Mouse (Mus musculus): Measurements from ENCODE around the gene Ifitm2. TPM values are rescaled to one million over a fixed set of nuclear protein-coding genes. Genes with fewer than 3 reads are reported as not detected.
A peak's percentile ranks its signal among the peaks of the same experiment; 100 is the strongest.

The Ifitm2 gene
- polyA plus RNA-seq, 1 experiment from 2014 or later, result 147 TPM

GRCm38 (mm10) chr7:140962733-140963132, 6.9 kb upstream of the Ifitm2 start:
- Histone ChIP-seq H3K9me3 (replicated peaks) (no peaks in the 10 kb centered on the region), H3K4me3 (no peak overlapping the region), H3K36me3 (ENCODE audit: poor library complexity, severe bottlenecking) (no peaks in the 10 kb centered on the region), H3K9ac (no peak overlapping the region), H3K4me1 (peaks cover 18% of the 10 kb centered on the region), H3K4me2 (no peak overlapping the region), H3K27ac (no peak overlapping the region), H3K27me3 (peaks cover 5% of the 10 kb centered on the region; the same call in 1 of the 2 replicates)
- WGBS, result 33% methylated on average over 2 of the region's 2 CpGs
- ATAC-seq, result no peak

- H3K4me1 ChIP-seq, result peaks cover 17% of the 10 kb centered on the region
- no peak overlapping the region for H3K27ac ChIP-seq
- ATAC-seq, result no peak
- no peaks in the 10 kb centered on the region for H3K9me3 ChIP-seq (replicated peaks)
- H3K4me2 ChIP-seq, result no peak overlapping the region
- H3K4me3 ChIP-seq, result no peak overlapping the region
- WGBS, result 64% methylated on average over 2 of the region's 2 CpGs
- peaks cover 5% of the 10 kb centered on the region; the same call in 1 of the 2 replicates for H3K27me3 ChIP-seq
- no peaks in the 10 kb centered on the region for H3K36me3 ChIP-seq (ENCODE audit: poor library complexity, severe bottlenecking)
- no peak overlapping the region for H3K9ac ChIP-seq
Observed at GRCm38 (mm10) chr7:140961416-140961815, 5.6 kb upstream of the Ifitm2 start.

- no peak for ATAC-seq
- H3K27ac ChIP-seq, result no peak overlapping the region
- H3K4me2 ChIP-seq, result no peak overlapping the region
- peaks cover 5% of the 10 kb centered on the region; the same call in 1 of the 2 replicates for H3K27me3 ChIP-seq
- peaks cover 24% of the 10 kb centered on the region for H3K4me1 ChIP-seq
- no peak overlapping the region for H3K4me3 ChIP-seq
- H3K36me3 ChIP-seq (ENCODE audit: poor library complexity, severe bottlenecking), result no peaks in the 10 kb centered on the region
- WGBS, result 36% methylated on average over 5 of the region's 5 CpGs
- no peak overlapping the region for H3K9ac ChIP-seq
- no peaks in the 10 kb centered on the region for H3K9me3 ChIP-seq (replicated peaks)
Observed at GRCm38 (mm10) chr7:140960026-140960425, 4.2 kb upstream of the Ifitm2 start.

- no peaks in the 10 kb centered on the region for H3K36me3 ChIP-seq (ENCODE audit: poor library complexity, severe bottlenecking)
- H3K9me3 ChIP-seq (replicated peaks), result no peaks in the 10 kb centered on the region
- H3K4me1 ChIP-seq, result peaks cover 29% of the 10 kb centered on the region
- WGBS, result under 1% methylated on average over 9 of the region's 9 CpGs
- H3K9ac ChIP-seq, result no peak overlapping the region
- H3K4me2 ChIP-seq, result no peak overlapping the region
- H3K27ac ChIP-seq, result no peak overlapping the region; the same call in 1 of the 2 replicates
- H3K27me3 ChIP-seq, result peaks cover 5% of the 10 kb centered on the region; the same call in 1 of the 2 replicates
- no peak for ATAC-seq
- H3K4me3 ChIP-seq, result no peak overlapping the region
Observed at GRCm38 (mm10) chr7:140959181-140959901, 3.6 kb upstream of the Ifitm2 start.

GRCm38 (mm10) chr7:140956556-140956869, 726 bp upstream of the Ifitm2 start:
- Histone ChIP-seq H3K27me3 (peaks cover 5% of the 10 kb centered on the region; the same call in 1 of the 2 replicates), H3K4me3 (no peak overlapping the region), H3K4me1 (peaks cover 29% of the 10 kb centered on the region), H3K27ac (no peak overlapping the region), H3K4me2 (no peak overlapping the region), H3K9me3 (replicated peaks) (no peaks in the 10 kb centered on the region), H3K9ac (no peak overlapping the region), H3K36me3 (ENCODE audit: poor library complexity, severe bottlenecking) (no peaks in the 10 kb centered on the region)
- 60% methylated on average over 6 of the region's 6 CpGs for WGBS
- no peak for ATAC-seq

GRCm38 (mm10) chr7:140955342-140955741, 445 bp downstream of the Ifitm2 start:
- Histone ChIP-seq H3K36me3 (ENCODE audit: poor library complexity, severe bottlenecking) (no peaks in the 10 kb centered on the region), H3K4me1 (peaks cover 35% of the 10 kb centered on the region), H3K4me3 (peak overlapping the region; percentile 35), H3K9ac (peak overlapping the region; percentile 46; the same call in 1 of the 2 replicates), H3K4me2 (peak overlapping the region; percentile 61), H3K27ac (no peak overlapping the region), H3K27me3 (peaks cover 5% of the 10 kb centered on the region; the same call in 1 of the 2 replicates), H3K9me3 (replicated peaks) (no peaks in the 10 kb centered on the region)
- ATAC-seq, result 0 out of 2 replicates have a peak, but pooled peaks have one; percentile 24
- 16% methylated on average over 17 of the region's 17 CpGs for WGBS

GRCm38 (mm10) chr7:140954733-140955071, 1.1 kb downstream of the Ifitm2 start:
- Histone ChIP-seq H3K4me1 (peaks cover 38% of the 10 kb centered on the region), H3K27me3 (peaks cover 5% of the 10 kb centered on the region; the same call in 1 of the 2 replicates), H3K9ac (0 out of 2 replicates have a peak overlapping the region, but pooled peaks have one; percentile 46), H3K4me3 (peak overlapping the region; percentile 35), H3K4me2 (peak overlapping the region; percentile 61), H3K9me3 (replicated peaks) (no peaks in the 10 kb centered on the region), H3K27ac (no peak overlapping the region), H3K36me3 (ENCODE audit: poor library complexity, severe bottlenecking) (no peaks in the 10 kb centered on the region)
- 11% methylated on average over 9 of the region's 9 CpGs for WGBS
- ATAC-seq, result no peak

GRCm38 (mm10) chr7:140953800-140954732, 1.7 kb downstream of the Ifitm2 start:
- WGBS, result 71% methylated on average over 15 of the region's 15 CpGs
- Histone ChIP-seq H3K9me3 (replicated peaks) (no peaks in the 10 kb centered on the region), H3K4me3 (peak overlapping the region; percentile 35; the same call in 1 of the 2 replicates), H3K27ac (no peak overlapping the region), H3K27me3 (peaks cover 5% of the 10 kb centered on the region; the same call in 1 of the 2 replicates), H3K4me2 (peak overlapping the region; percentile 61), H3K36me3 (ENCODE audit: poor library complexity, severe bottlenecking) (no peaks in the 10 kb centered on the region), H3K9ac (0 out of 2 replicates have a peak overlapping the region, but pooled peaks have one; percentile 46), H3K4me1 (peaks cover 32% of the 10 kb centered on the region)
- no peak for ATAC-seq

GRCm38 (mm10) chr7:140953133-140953532, 2.7 kb downstream of the Ifitm2 start:
- H3K4me1 ChIP-seq, result peaks cover 25% of the 10 kb centered on the region
- no peaks in the 10 kb centered on the region for H3K9me3 ChIP-seq (replicated peaks)
- ATAC-seq, result no peak
- H3K4me2 ChIP-seq, result no peak overlapping the region
- no peak overlapping the region for H3K4me3 ChIP-seq
- peaks cover 3% of the 10 kb centered on the region; the same call in 1 of the 2 replicates for H3K27me3 ChIP-seq
- 88% methylated on average over 11 of the region's 11 CpGs for WGBS
- H3K9ac ChIP-seq, result no peak overlapping the region
- no peak overlapping the region for H3K27ac ChIP-seq
- 0 out of 2 replicates have a peak, but pooled peaks cover 6% of the 10 kb centered on the region for H3K36me3 ChIP-seq (ENCODE audit: poor library complexity, severe bottlenecking)

GRCm38 (mm10) chr7:140952441-140952840, 3.3 kb downstream of the Ifitm2 start:
- Histone ChIP-seq H3K27ac (no peak overlapping the region), H3K9ac (no peak overlapping the region), H3K27me3 (no peaks in the 10 kb centered on the region), H3K4me3 (no peak overlapping the region), H3K4me2 (no peak overlapping the region), H3K9me3 (replicated peaks) (no peaks in the 10 kb centered on the region), H3K4me1 (peaks cover 25% of the 10 kb centered on the region), H3K36me3 (ENCODE audit: poor library complexity, severe bottlenecking) (0 out of 2 replicates have a peak, but pooled peaks cover 6% of the 10 kb centered on the region)
- WGBS, result 88% methylated on average over 7 of the region's 7 CpGs
- ATAC-seq, result no peak

GRCm38 (mm10) chr7:140951765-140952164, 4.0 kb downstream of the Ifitm2 start:
- peaks cover 25% of the 10 kb centered on the region for H3K4me1 ChIP-seq
- 0 out of 2 replicates have a peak, but pooled peaks cover 6% of the 10 kb centered on the region for H3K36me3 ChIP-seq (ENCODE audit: poor library complexity, severe bottlenecking)
- H3K9ac ChIP-seq, result no peak overlapping the region
- WGBS, result 83% methylated on average over 6 of the region's 6 CpGs
- no peak for ATAC-seq
- no peak overlapping the region for H3K4me3 ChIP-seq
- H3K4me2 ChIP-seq, result no peak overlapping the region
- H3K27me3 ChIP-seq, result no peaks in the 10 kb centered on the region
- no peaks in the 10 kb centered on the region for H3K9me3 ChIP-seq (replicated peaks)
- no peak overlapping the region for H3K27ac ChIP-seq

- H3K4me2 ChIP-seq, result no peak overlapping the region
- WGBS, result 67% methylated on average over 8 of the region's 8 CpGs
- no peak overlapping the region for H3K4me3 ChIP-seq
- peaks cover 25% of the 10 kb centered on the region for H3K4me1 ChIP-seq
- no peaks in the 10 kb centered on the region for H3K9me3 ChIP-seq (replicated peaks)
- ATAC-seq, result no peak
- no peak overlapping the region for H3K9ac ChIP-seq
- no peaks in the 10 kb centered on the region for H3K27me3 ChIP-seq
- peaks cover 13% of the 10 kb centered on the region; the same call in 1 of the 2 replicates for H3K36me3 ChIP-seq (ENCODE audit: poor library complexity, severe bottlenecking)
- H3K27ac ChIP-seq, result no peak overlapping the region
Observed at GRCm38 (mm10) chr7:140951051-140951450, 4.7 kb downstream of the Ifitm2 start.
